Comparison of ENCODE assay signal across 9 mouse cellular contexts in the genomic region with DNA sequence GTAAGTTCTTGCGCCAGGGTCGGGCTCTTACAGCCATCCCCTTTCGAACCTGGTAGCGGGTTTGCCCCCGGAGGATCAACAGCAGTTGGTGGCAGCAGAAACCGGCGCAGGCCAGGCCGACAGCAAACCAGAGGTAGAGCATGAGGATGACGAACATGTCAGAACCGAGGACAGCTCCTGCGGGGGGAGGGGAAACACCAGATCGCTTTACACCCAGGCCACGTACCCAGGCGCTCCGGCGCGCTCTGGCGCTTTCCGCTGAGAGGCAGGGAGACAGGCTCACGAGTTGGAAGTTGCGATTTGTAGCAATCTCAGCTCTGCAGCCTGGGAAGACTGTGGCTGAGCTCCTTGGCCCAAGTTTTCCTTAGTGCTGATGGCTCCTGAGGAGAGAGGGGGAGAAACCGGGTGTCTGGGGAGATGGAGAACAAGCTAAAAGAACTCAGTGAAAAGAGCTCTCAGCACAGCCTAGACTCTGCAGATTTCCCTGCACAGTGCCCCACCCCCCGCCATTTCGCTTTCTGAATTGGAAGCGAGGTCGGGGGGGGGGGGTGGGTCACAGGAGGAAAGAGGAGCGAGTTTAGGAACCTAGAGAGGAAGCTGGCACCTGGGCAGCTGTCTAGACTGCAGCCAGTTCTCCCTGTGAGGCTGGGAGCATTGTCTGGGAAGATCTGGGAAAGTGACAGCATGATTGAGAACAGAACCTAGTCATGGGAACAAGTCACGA. TPM values are rescaled to one million over a fixed set of nuclear protein-coding genes. Genes with fewer than 3 reads are reported as not detected.
DNase-seq lines count a peak whose midpoint lies in the region; ATAC-seq lines count a peak whose summit lies in the region.
"Had no signal": no experiment of that assay in that cellular context is flagged by ENCODE, and none has a peak within 500 bp of the region (broad histone marks: within the 10 kb centered on the region; RNA-seq: fewer than 3 reads in every experiment).

No protein-coding gene starts in this region.

- no peak overlapping the region for H3K9ac ChIP-seq in embryonic facial prominence, embryonic 13.5 days
- H3K9ac ChIP-seq in heart, embryonic 13.5 days: no peak overlapping the region
- H3K9ac ChIP-seq in kidney, embryonic 16.5 days (replicated peaks; ENCODE audit: low read length): no peak overlapping the region
- H3K9ac ChIP-seq in lung, embryonic 16.5 days (ENCODE audit: low read length): no peak overlapping the region

- no peak overlapping the region for H3K27ac ChIP-seq in embryonic facial prominence, embryonic 13.5 days
- no peak overlapping the region for H3K27ac ChIP-seq in heart, embryonic 13.5 days (replicated peaks)
- no peak overlapping the region for H3K27ac ChIP-seq in kidney, embryonic 16.5 days (ENCODE audit: low read length)
- H3K27ac ChIP-seq in lung, embryonic 16.5 days (ENCODE audit: low read length): no peak overlapping the region

- no peaks in the 10 kb centered on the region for H3K36me3 ChIP-seq in embryonic facial prominence, embryonic 13.5 days
- H3K36me3 ChIP-seq in heart, embryonic 13.5 days: no peaks in the 10 kb centered on the region
- H3K36me3 ChIP-seq in kidney, embryonic 16.5 days (ENCODE audit: insufficient read depth, low read length): no peaks in the 10 kb centered on the region
- no peaks in the 10 kb centered on the region for H3K36me3 ChIP-seq in lung, embryonic 16.5 days (ENCODE audit: control insufficient read depth, insufficient read depth, low read length)

- H3K9me3 ChIP-seq in embryonic facial prominence, embryonic 13.5 days: no peaks in the 10 kb centered on the region
- no peaks in the 10 kb centered on the region for H3K9me3 ChIP-seq in heart, embryonic 13.5 days
- no peaks in the 10 kb centered on the region for H3K9me3 ChIP-seq in kidney, embryonic 16.5 days (ENCODE audit: low read length)
- no peaks in the 10 kb centered on the region for H3K9me3 ChIP-seq in lung, embryonic 16.5 days (ENCODE audit: control insufficient read depth, low read length)

- H3K27me3 ChIP-seq in embryonic facial prominence, embryonic 13.5 days: peaks cover 93% of the 10 kb centered on the region
- peaks cover 97% of the 10 kb centered on the region for H3K27me3 ChIP-seq in heart, embryonic 13.5 days (replicated peaks)
- H3K27me3 ChIP-seq in kidney, embryonic 16.5 days (ENCODE audit: insufficient read depth, low read length): peaks cover 39% of the 10 kb centered on the region
- H3K27me3 ChIP-seq in lung, embryonic 16.5 days (ENCODE audit: control insufficient read depth, insufficient read depth, low read depth, low read length): peaks cover 27% of the 10 kb centered on the region

- H3K4me3 ChIP-seq in embryonic facial prominence, embryonic 13.5 days: no peak overlapping the region
- H3K4me3 ChIP-seq in heart, embryonic 13.5 days: no peak overlapping the region
- no peak overlapping the region for H3K4me3 ChIP-seq in kidney, embryonic 16.5 days (ENCODE audit: low read length)
- no peak overlapping the region for H3K4me3 ChIP-seq in lung, embryonic 16.5 days (ENCODE audit: low read length)

- WGBS in embryonic facial prominence, embryonic 13.5 days: 3% methylated on average over 28 of the region's 28 CpGs
- WGBS in heart, embryonic 13.5 days: 1% methylated on average over 28 of the region's 28 CpGs
- WGBS in kidney, embryonic 16.5 days: 3% methylated on average over 28 of the region's 28 CpGs
- 3% methylated on average over 27 of the region's 28 CpGs for WGBS in lung, embryonic 16.5 days

- H3K4me2 ChIP-seq in embryonic facial prominence, embryonic 13.5 days: peak overlapping the region; percentile 37
- H3K4me2 ChIP-seq in heart, embryonic 13.5 days: peak overlapping the region; percentile 39
- no peak overlapping the region for H3K4me2 ChIP-seq in kidney, embryonic 16.5 days (replicated peaks; ENCODE audit: low read depth, low read length)
- no peak overlapping the region for H3K4me2 ChIP-seq in lung, embryonic 16.5 days (ENCODE audit: low read depth, low read length)

- peaks cover 9% of the 10 kb centered on the region; the same call in 1 of the 2 replicates for H3K4me1 ChIP-seq in embryonic facial prominence, embryonic 13.5 days
- peaks cover 11% of the 10 kb centered on the region for H3K4me1 ChIP-seq in heart, embryonic 13.5 days
- no peaks in the 10 kb centered on the region for H3K4me1 ChIP-seq in kidney, embryonic 16.5 days (ENCODE audit: insufficient read depth, low read length)
- no peaks in the 10 kb centered on the region for H3K4me1 ChIP-seq in lung, embryonic 16.5 days (replicated peaks; ENCODE audit: control insufficient read depth, insufficient read depth, low read length)

- DNase-seq in ovary, adult 18-20 months (ENCODE audit: low spot score): peak; percentile 30
- DNase-seq in ovary, postnatal 10 days (ENCODE audit: low spot score): no peak
- DNase-seq in ovary, postnatal 36 days (ENCODE audit: low spot score): peak; percentile 69

- ATAC-seq in embryonic facial prominence, embryonic 13.5 days (ENCODE audit: insufficient number of reproducible peaks, insufficient read depth, low FRiP score, low TSS enrichment, low read depth): no peak
- ATAC-seq in heart, embryonic 13.5 days (ENCODE audit: extremely low read depth, insufficient number of reproducible peaks, low FRiP score, low TSS enrichment): no peak
- ATAC-seq in kidney, embryonic 16.5 days (ENCODE audit: low FRiP score, low TSS enrichment): peak; percentile 76; the same call in 1 of the 2 replicates
- peak; percentile 71; the same call in 1 of the 2 replicates for ATAC-seq in lung, embryonic 16.5 days (ENCODE audit: low read depth)
- ATAC-seq in erythroid progenitor cell, adult 5-6 weeks (replicated peaks; ENCODE audit: low FRiP score, poor library complexity, severe bottlenecking): no peak

RNA-seq across cellular contexts. Expression of a gene that starts 6.6 kb away (rescaled TPM):
- 0.12 and 0.15 TPM in 2 replicates for polyA plus RNA-seq in embryonic facial prominence, embryonic 13.5 days (2015; fragmentation: Nextera tagmentation; extraction: Ambion mirVana)
- 0.04 and 0.09 TPM in 2 replicates for polyA plus RNA-seq in heart, embryonic 13.5 days (2015; fragmentation: Nextera tagmentation; extraction: Ambion mirVana)
- polyA plus RNA-seq in kidney, embryonic 16.5 days (2015; fragmentation: Nextera tagmentation; extraction: Ambion mirVana): 0.14 TPM in 1 of 2 replicates, not detected in the other
- 0.14 and 0.15 TPM in 2 replicates for polyA plus RNA-seq in lung, embryonic 16.5 days (2015; fragmentation: Nextera tagmentation; extraction: Ambion mirVana)
- total RNA-seq in erythroid progenitor cell, adult 5-6 weeks (2015; ENCODE audit: low replicate concordance): not detected in 2 replicates
- not detected in 2 replicates for total RNA-seq in erythroid progenitor cell, adult 5-6 weeks (2017; ENCODE audit: low replicate concordance)
- polyA plus RNA-seq: testis, adult 2 months had no signal

RNA-seq across cellular contexts. Expression of a gene that starts 36.8 kb away (rescaled TPM):
- 24.3 TPM in 2 replicates for polyA plus RNA-seq in embryonic facial prominence, embryonic 13.5 days (2015; fragmentation: Nextera tagmentation; extraction: Ambion mirVana)
- polyA plus RNA-seq in heart, embryonic 13.5 days (2015; fragmentation: Nextera tagmentation; extraction: Ambion mirVana): 18.4 and 21.3 TPM in 2 replicates
- 24.0 and 24.9 TPM in 2 replicates for polyA plus RNA-seq in kidney, embryonic 16.5 days (2015; fragmentation: Nextera tagmentation; extraction: Ambion mirVana)
- 18.9 and 20.2 TPM in 2 replicates for polyA plus RNA-seq in lung, embryonic 16.5 days (2015; fragmentation: Nextera tagmentation; extraction: Ambion mirVana)
- 8.6 and 9.2 TPM in 2 replicates for total RNA-seq in erythroid progenitor cell, adult 5-6 weeks (2015; ENCODE audit: low replicate concordance)
- total RNA-seq in erythroid progenitor cell, adult 5-6 weeks (2017; ENCODE audit: low replicate concordance): 5.8 and 16.4 TPM in 2 replicates

RNA-seq across cellular contexts. Expression of a gene that starts 37.5 kb away (rescaled TPM):
- 0.17 TPM in 1 of 2 replicates, not detected in the other for polyA plus RNA-seq in embryonic facial prominence, embryonic 13.5 days (2015; fragmentation: Nextera tagmentation; extraction: Ambion mirVana)
- polyA plus RNA-seq in heart, embryonic 13.5 days (2015; fragmentation: Nextera tagmentation; extraction: Ambion mirVana): not detected in 2 replicates
- 0.04 and 0.30 TPM in 2 replicates for polyA plus RNA-seq in kidney, embryonic 16.5 days (2015; fragmentation: Nextera tagmentation; extraction: Ambion mirVana)
- 0.13 TPM in 1 of 2 replicates, not detected in the other for polyA plus RNA-seq in lung, embryonic 16.5 days (2015; fragmentation: Nextera tagmentation; extraction: Ambion mirVana)
- not detected in 2 replicates for total RNA-seq in erythroid progenitor cell, adult 5-6 weeks (2015; ENCODE audit: low replicate concordance)
- total RNA-seq in erythroid progenitor cell, adult 5-6 weeks (2017; ENCODE audit: low replicate concordance): 0.53 TPM in 1 of 2 replicates, not detected in the other

Comparison
In these comparisons a context has a peak if more than half of its experiments do, and no peak if none do; other contexts are left out.
1. ATAC-seq: peak in kidney, embryonic 16.5 days (single experiment) and lung, embryonic 16.5 days (single experiment); none in embryonic facial prominence, embryonic 13.5 days (single experiment), heart, embryonic 13.5 days (single experiment) and erythroid progenitor cell, adult 5-6 weeks (single experiment).
2. H3K4me2 ChIP-seq: peak in embryonic facial prominence, embryonic 13.5 days (single experiment) and heart, embryonic 13.5 days (single experiment); none in kidney, embryonic 16.5 days (single experiment) and lung, embryonic 16.5 days (single experiment).